Mouse (Mus musculus) adrenal gland, postnatal 4 days (tissue): ENCODE results near the gene Mycbp. TPM values are rescaled to one million over a fixed set of nuclear protein-coding genes. Genes with fewer than 3 reads are reported as not detected.
A peak's percentile ranks its signal among the peaks of the same experiment; 100 is the strongest.
"Not testable (repeated sequence)": the region's sequence is repeated elsewhere in the genome, so short reads cannot be mapped to it uniquely, and the experiment has no call there.

ENCODE experiments used
- DNase-seq, 2 experiments: peaks; one replicate each; pipeline ENCODE4 v3.0.0; 2021 to 2022; ENCODE audit warnings: low spot score in 2 of 2, mixed read lengths in 2 of 2
- total RNA-seq, 2 experiments: library from RNA; stranded (reverse); gene quantifications; 2 replicates each; pipeline ENCODE4 v1.2.3; 2021

Mycbp gene
- total RNA-seq, 2 experiments from 2014 or later, result 48.5 to 51.5 TPM

DNA sequence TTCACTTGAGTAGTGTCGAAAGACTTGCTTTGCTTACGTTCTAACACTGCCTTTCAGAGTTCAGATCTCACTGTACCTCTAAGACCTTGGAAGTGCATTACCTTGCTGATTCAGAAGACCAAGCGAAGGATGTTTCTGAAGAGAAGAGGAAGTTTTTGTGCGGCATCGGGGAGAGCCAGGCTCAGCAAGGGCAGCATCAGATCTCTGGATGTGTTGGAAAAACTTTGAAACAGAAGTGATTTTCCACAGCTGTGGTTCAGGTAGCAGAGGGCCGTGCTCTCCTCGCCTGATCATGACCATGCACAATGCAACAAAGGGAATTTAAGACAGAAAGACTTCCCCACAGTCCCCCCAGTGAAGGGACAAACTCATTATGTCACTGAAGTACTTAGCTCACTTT lies 31.4 kb downstream of the Mycbp start:
- no peak for DNase-seq

- peak; percentile 43 to 61 for DNase-seq
Observed at GRCm38 (mm10) chr4:123939838-123940237, 35.2 kb downstream of the Mycbp start.

DNA sequence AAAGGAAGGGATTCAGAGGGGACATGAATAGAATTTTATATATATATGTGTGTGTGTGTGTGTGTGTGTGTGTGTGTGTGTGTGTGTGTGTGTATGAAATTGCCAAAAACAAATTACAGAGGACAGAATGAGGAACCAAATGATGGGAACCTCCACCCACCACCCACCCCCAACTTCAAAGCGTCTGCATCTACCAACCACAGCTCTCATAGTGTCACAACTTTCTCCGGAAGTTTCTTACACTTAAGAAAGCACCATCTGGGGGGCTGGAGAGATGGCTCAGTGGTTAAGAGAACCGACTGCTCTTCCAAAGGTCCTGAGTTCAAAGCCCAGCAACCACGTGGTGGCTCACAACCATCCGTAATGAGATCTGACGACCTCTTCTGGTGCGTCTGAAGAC lies 36.2 kb downstream of the Mycbp start:
- DNase-seq, result not testable (repeated sequence)

GRCm38 (mm10) chr4:123946701-123947100 lies 42.1 kb downstream of the Mycbp start:
- DNase-seq, result no peak

DNA sequence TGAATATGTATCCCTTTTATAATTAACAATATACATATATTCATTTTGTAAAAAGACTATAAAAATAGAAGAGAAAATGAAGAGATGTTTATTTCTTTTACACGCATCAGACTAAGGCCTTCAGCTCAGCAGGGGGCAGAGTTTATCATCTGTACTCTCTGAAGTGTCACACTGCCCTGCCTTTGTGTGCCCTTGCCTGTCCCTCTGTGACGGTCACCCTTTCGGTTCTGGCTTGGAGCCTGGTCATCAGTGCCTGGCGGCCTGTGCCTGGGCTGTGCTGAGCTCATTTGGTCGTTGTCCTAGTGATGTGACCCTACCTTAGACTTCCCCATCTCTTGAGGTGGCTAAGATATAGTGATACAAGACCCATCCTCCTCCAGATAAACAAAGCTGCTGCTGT lies 42.5 kb downstream of the Mycbp start:
- no peak for DNase-seq

DNA sequence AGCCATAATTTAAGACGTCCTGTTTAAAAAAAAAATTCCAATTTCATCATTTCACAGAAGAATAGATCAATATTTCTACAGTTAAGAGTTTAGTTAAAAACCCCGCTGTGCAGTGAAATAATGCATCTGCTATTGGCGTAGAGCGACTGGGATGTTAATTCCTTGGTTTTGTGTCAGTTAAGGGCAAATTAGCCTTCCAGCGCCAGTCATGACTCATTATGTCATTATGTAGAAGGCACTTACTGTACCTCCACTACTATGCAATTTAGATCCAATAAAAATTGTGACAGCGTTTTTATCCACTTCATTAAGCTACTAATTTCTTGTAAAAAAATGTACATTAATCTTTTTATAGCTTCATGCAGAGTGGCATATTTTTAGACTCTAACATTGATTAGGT lies 44.3 kb downstream of the Mycbp start:
- no peak for DNase-seq

DNA sequence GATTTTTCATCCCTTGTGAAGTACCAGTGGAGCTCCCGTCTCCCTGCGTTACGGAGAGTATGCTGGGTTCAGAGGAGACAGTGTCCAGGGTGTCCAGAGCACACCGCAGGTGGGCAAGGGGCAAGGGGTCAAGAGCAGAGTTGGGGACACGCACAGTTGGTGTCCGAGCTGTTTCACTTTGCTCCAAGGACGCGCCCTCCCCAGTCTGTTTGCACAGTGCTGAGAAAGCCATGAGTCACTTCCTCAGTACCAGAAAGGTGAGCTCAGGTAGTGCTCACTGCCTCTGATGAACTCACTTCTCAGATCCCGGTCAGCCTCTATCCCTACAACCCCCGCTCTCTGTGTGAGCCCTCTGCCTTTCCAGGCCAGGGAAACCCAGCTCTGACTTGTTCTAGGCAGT lies 45.0 kb downstream of the Mycbp start:
- no peak for DNase-seq

- DNase-seq, result no peak
Observed at GRCm38 (mm10) chr4:123952059-123952458, 47.4 kb downstream of the Mycbp start.

DNA sequence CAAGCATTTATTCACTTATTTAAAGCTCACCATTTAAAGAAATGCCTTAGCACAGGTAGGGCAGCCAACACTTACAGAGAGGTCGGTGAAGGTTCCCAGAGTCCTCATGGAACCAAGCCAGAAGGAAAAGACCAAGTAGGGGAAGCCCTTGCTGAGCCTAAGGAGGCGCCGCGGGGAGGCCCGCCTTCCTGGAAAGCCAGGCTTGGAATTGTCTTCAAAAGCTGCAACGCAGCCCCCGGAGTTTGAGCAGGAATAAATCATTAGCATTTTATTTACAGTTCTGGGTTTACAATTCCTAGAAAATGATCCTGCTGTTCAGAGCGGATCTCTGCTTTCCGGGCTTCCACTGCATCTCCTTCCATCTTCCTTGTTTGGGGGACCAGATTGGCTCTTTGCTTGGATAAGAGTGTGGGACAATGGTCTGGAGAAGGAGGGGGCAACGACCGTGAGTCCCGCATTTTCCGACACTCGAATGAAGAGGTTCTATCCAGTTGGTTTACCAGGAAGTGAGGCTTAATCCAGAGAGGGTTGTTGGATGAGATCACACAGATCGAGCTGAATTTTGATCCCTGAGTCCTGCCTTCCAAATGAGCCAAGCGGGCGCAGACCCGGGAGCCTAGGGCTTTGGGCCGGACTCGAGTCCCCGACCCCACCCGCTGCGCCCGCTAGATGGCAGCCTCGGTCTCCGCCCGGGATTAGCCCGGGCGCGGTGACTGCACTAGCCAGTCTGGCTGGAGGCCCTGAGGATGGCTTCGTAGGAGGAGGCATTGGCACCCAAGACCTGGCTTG lies 52.3 kb downstream of the Mycbp start:
- DNase-seq, result peak; percentile 58 to 67

GRCm38 (mm10) chr4:123957492-123957808 lies 52.8 kb downstream of the Mycbp start:
- DNase-seq, result no peak

- DNase-seq, result no peak
Observed at GRCm38 (mm10) chr4:123957891-123958290, 53.3 kb downstream of the Mycbp start.

DNA sequence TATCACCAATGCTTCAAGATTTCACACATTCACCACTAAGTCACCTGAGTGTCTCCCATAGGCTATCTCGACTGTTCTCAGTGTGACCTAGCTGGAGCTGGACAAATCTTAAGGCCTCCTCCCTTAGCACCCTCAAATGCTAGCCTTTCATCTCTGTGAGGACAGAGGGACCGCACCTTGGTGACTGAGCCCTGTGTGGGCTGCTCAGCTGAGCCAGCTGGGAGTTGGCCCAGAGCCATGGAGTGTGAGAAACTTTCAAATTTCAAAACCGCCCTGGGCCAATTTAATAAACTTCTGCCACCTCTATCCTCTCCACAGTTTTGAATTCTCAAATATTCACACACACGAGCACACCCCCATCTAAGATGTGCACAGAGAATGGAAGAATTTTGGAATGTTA lies 56.3 kb downstream of the Mycbp start:
- DNase-seq, result no peak

Other genes starting within 250 kb of the Mycbp start
- 100 to 1,000 TPM; 176 to 202 TPM for gene Macf1, start 220.5 kb upstream of the Mycbp start, total RNA-seq
- gene Ndufs5, start 186.6 kb upstream of the Mycbp start, total RNA-seq, result 100 to 1,000 TPM; 170 to 195 TPM
- gene Akirin1, start 154.5 kb upstream of the Mycbp start, total RNA-seq, result 10 to 100 TPM; 47.0 to 53.5 TPM
- 1 to 10 TPM; 2.3 to 3.2 TPM for gene Rhbdl2, start 117.0 kb upstream of the Mycbp start, total RNA-seq
- gene 4933427I04Rik, start 45.2 kb upstream of the Mycbp start, total RNA-seq, result not detected
- gene Rragc, start 12.6 kb downstream of the Mycbp start, total RNA-seq, result 10 to 100 TPM; 69.0 to 70.6 TPM
- gene 4930535I16Rik, start 13.2 kb downstream of the Mycbp start, total RNA-seq, result not detected